Mouse (Mus musculus): ENCODE data around the gene March6. TPM values are rescaled to one million over a fixed set of nuclear protein-coding genes. Genes with fewer than 3 reads are reported as not detected.

Gene March6
- 64.2 and 69.1 TPM in 2 replicates for total RNA-seq (2014; rRNA removed; ENCODE audit: low replicate concordance)
- polyA plus RNA-seq (2015; fragmentation: Nextera tagmentation; extraction: Ambion mirVana) = 23.2 and 26.8 TPM in 2 replicates

DNA sequence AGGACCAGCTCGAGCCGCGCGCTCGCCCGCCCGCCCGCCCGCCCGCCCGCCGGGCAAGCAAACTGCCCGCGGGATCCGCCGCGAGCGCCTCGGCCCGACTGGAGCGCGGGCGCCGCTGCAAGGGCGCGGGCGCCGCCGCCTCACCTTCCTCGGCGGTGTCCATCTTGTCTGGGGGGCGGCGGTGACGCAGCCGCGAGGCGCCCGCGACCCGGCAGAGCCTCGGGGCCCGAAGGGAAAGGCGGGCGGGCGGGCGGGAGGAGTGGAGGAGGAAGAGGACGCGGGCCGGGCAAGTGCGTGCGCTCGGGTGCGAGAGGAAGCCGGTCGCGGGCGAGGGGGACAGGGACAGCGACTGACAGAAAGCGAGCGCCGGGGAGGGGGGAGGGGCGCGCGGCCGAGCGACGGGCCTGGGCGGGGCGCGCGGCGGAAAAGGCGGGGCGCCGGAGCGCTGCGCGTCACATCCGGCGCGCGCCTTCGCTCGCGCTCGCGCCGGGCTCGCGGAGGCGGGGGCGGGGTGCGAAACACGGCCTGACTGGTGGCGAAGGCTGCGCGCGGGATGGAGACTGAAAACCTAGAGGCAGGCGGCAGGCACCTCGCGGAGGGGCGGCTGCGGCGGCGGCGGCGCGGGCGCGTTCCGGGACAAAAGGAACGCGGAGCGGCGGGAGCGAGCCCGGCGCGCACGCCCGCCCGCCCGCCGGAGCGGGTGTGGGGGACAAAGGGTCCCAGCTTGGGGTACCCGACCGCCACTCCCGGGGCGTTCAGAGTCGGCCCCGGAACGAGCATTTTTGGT lies at the start of gene March6:
Gene March6 (minus strand): TSS at position 395 of the 787 bp plus-strand sequence.
- Histone ChIP-seq H3K4me1 (ENCODE audit: control insufficient read depth, insufficient read depth) (peaks cover 8% of the 10 kb centered on the region; the same call in 1 of the 2 replicates), H3K4me3 (ENCODE audit: low read depth, low read length) (peak within 1 kb of the TSS; percentile 87), H3K36me3 (replicated peaks; ENCODE audit: control insufficient read depth, insufficient read depth, low read length) (no peaks in the 10 kb centered on the region), H3K9me3 (replicated peaks; ENCODE audit: control insufficient read depth, low read length) (0 out of 2 replicates have a peak, but pooled peaks cover 2% of the 10 kb centered on the region), H3K27me3 (ENCODE audit: control insufficient read depth, insufficient read depth, low read length) (no peaks in the 10 kb centered on the region), H3K9ac (replicated peaks; ENCODE audit: low read depth, low read length) (peak within 1 kb of the TSS; percentile 99), H3K4me2 (ENCODE audit: low read depth, low read length) (peak within 1 kb of the TSS; percentile 86), H3K27ac (ENCODE audit: low read depth) (peak within 1 kb of the TSS; percentile 99)
- no peak for TF ChIP-seq EP300 (IDR thresholded peaks at IDR 0.05; ENCODE audit: low read depth)
- TF ChIP-seq CTCF (IDR thresholded peaks at IDR 0.05; ENCODE audit: low read depth) = no peak
- ATAC-seq (ENCODE audit: insufficient read depth, low read depth) (peak; percentile 91), DNase-seq (ENCODE audit: low spot score) (peak; percentile 81)
- under 1% methylated on average over 69 of the region's 132 CpGs for WGBS

DNA sequence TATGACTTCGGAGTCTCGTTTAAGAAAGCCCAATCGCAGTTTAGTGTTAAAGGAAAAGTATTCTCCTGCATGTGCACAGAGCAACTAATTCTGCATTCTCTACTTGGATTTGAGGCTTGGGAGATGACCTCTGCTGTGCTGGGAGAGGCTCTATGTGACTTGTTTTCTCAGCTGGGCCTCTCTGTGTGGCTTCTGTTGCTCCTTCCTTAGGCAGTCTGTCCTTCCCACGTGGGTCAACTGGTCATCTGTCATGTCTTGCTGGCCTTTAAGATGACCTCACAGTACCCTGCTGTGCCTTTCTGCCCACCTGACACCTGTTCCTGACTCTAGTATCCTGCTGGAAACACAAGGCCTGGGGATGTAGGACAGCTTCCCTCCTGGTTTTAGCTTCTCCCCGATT lies 45.2 kb upstream of the March6 start:
- Histone ChIP-seq H3K4me3 (ENCODE audit: low read depth, low read length) (no peak overlapping the region), H3K4me2 (ENCODE audit: low read depth, low read length) (no peak overlapping the region), H3K27me3 (ENCODE audit: control insufficient read depth, insufficient read depth, low read length) (no peaks in the 10 kb centered on the region), H3K27ac (ENCODE audit: low read depth) (no peak overlapping the region), H3K9me3 (replicated peaks; ENCODE audit: control insufficient read depth, low read length) (no peaks in the 10 kb centered on the region), H3K4me1 (ENCODE audit: control insufficient read depth, insufficient read depth) (peaks cover 3% of the 10 kb centered on the region; the same call in 1 of the 2 replicates), H3K36me3 (replicated peaks; ENCODE audit: control insufficient read depth, insufficient read depth, low read length) (no peaks in the 10 kb centered on the region), H3K9ac (replicated peaks; ENCODE audit: low read depth, low read length) (no peak overlapping the region)
- TF ChIP-seq CTCF (IDR thresholded peaks at IDR 0.05; ENCODE audit: low read depth) = no peak
- no peak for TF ChIP-seq EP300 (IDR thresholded peaks at IDR 0.05; ENCODE audit: low read depth)
- no peak for DNase-seq (ENCODE audit: low spot score)
- 71% methylated on average over 5 of the region's 5 CpGs for WGBS
- ATAC-seq (ENCODE audit: insufficient read depth, low read depth) = no peak

DNA sequence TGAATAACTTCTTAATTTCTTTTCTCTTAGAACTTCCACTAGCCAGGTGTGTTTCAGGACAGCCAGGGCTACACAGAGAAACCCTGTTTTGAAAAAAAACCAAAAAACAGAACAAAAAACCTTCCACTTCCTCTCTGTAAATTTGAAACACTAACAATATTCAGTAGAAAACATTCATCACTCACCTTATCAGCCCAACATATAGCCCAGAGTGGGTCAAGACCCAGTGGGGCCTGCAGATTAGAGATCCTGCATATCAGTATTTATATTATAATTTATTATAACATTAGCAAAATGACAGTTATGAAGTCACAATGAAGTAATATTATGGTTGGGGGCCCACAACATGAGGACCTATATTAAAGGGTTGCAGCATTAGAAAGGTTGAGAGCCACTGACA lies 42.8 kb upstream of the March6 start:
- ATAC-seq (ENCODE audit: insufficient read depth, low read depth) = no peak
- no peak overlapping the region for H3K4me3 ChIP-seq (ENCODE audit: low read depth, low read length)

DNA sequence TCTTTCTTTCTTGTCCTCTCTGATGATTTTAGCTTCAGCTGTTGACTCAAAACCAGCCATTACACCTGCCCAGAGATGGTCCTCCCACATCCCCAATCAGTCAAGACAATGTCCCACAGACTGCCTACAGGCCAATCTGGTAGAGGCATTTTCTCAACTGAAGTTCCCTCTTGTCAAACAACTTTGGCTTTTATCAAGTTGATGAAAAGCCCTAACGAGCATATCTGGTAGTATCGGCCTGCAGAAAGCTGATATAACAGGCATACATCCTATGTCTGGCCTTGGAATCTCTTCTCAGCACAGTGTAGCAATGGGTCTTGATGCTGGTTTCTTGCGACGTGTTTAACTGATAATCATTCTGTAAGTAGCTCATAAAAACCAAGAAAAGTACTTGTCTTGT lies 42.4 kb upstream of the March6 start:
- ATAC-seq (ENCODE audit: insufficient read depth, low read depth) = no peak

More for the DNA sequence above, 42.8 kb upstream of the March6 start:
- Histone ChIP-seq H3K9ac (replicated peaks; ENCODE audit: low read depth, low read length) (no peak overlapping the region), H3K27me3 (ENCODE audit: control insufficient read depth, insufficient read depth, low read length) (no peaks in the 10 kb centered on the region), H3K36me3 (replicated peaks; ENCODE audit: control insufficient read depth, insufficient read depth, low read length) (no peaks in the 10 kb centered on the region), H3K9me3 (replicated peaks; ENCODE audit: control insufficient read depth, low read length) (no peaks in the 10 kb centered on the region), H3K4me1 (ENCODE audit: control insufficient read depth, insufficient read depth) (peaks cover 7% of the 10 kb centered on the region; the same call in 1 of the 2 replicates), H3K27ac (ENCODE audit: low read depth) (no peak overlapping the region), H3K4me2 (ENCODE audit: low read depth, low read length) (no peak overlapping the region)
- DNase-seq (ENCODE audit: low spot score) = no peak
- TF ChIP-seq EP300 (IDR thresholded peaks at IDR 0.05; ENCODE audit: low read depth) (no peak), CTCF (IDR thresholded peaks at IDR 0.05; ENCODE audit: low read depth) (no peak)

DNA sequence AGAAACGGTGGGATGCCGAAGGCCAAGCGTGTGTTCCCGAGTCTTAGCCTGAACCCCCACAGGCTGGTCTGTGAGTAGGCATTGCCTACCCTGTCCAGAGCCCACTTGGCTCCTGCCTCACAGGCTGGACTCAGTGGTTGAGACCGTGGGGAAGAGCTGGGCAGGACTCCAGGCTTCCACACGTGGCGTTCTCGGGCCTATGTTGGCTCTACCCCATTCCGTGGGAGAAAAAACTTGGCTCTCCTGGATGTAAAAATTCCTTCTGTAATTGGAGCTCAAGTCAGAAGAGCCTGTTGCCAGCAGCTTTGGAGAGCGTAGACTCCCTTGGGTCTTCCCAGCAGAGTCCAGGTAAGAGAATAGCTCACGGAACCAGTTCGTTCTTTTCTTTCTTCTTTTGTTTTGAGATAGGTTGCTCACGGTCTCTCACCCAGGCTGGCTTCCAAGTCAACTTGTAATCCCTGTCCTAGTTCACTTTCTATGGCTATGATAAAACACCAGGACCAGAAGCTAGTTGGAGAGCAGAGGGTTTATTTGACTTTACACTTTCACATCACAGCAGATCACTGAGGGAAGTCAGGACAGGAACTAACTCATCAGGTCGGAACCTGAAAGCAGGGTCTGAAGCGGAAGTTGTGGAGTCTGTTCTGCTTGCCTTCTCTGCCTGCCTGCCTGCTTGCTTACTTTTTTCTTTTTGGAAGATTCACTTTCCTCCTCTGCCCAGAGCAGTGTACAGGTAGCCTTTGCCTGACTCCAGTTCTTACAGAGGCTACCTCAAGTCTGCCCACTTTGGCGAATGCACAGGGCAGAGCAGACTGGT lies 41.3 kb upstream of the March6 start:
- Histone ChIP-seq H3K9ac (replicated peaks; ENCODE audit: low read depth, low read length) (no peak overlapping the region), H3K4me2 (ENCODE audit: low read depth, low read length) (no peak overlapping the region), H3K27ac (ENCODE audit: low read depth) (no peak overlapping the region), H3K27me3 (ENCODE audit: control insufficient read depth, insufficient read depth, low read length) (no peaks in the 10 kb centered on the region), H3K9me3 (replicated peaks; ENCODE audit: control insufficient read depth, low read length) (no peaks in the 10 kb centered on the region), H3K36me3 (replicated peaks; ENCODE audit: control insufficient read depth, insufficient read depth, low read length) (no peaks in the 10 kb centered on the region), H3K4me3 (ENCODE audit: low read depth, low read length) (no peak overlapping the region), H3K4me1 (ENCODE audit: control insufficient read depth, insufficient read depth) (peaks cover 12% of the 10 kb centered on the region; the same call in 1 of the 2 replicates)
- WGBS = 58% methylated on average over 16 of the region's 16 CpGs
- TF ChIP-seq EP300 (IDR thresholded peaks at IDR 0.05; ENCODE audit: low read depth) (no peak), CTCF (IDR thresholded peaks at IDR 0.05; ENCODE audit: low read depth) (no peak)
- 0 out of 2 replicates have a peak, but pooled peaks have one; percentile 29 for ATAC-seq (ENCODE audit: insufficient read depth, low read depth)
- DNase-seq (ENCODE audit: low spot score) = peak; percentile 25

More for the DNA sequence above, 42.4 kb upstream of the March6 start:
- WGBS = 62% methylated on average over 4 of the region's 4 CpGs
- peaks cover 8% of the 10 kb centered on the region; the same call in 1 of the 2 replicates for H3K4me1 ChIP-seq (ENCODE audit: control insufficient read depth, insufficient read depth)
- TF ChIP-seq CTCF (IDR thresholded peaks at IDR 0.05; ENCODE audit: low read depth) (no peak), EP300 (IDR thresholded peaks at IDR 0.05; ENCODE audit: low read depth) (no peak)
- H3K27me3 ChIP-seq (ENCODE audit: control insufficient read depth, insufficient read depth, low read length) = no peaks in the 10 kb centered on the region
- no peak overlapping the region for H3K9ac ChIP-seq (replicated peaks; ENCODE audit: low read depth, low read length)
- H3K27ac ChIP-seq (ENCODE audit: low read depth) = no peak overlapping the region
- H3K4me3 ChIP-seq (ENCODE audit: low read depth, low read length) = no peak overlapping the region
- no peak for DNase-seq (ENCODE audit: low spot score)
- H3K36me3 ChIP-seq (replicated peaks; ENCODE audit: control insufficient read depth, insufficient read depth, low read length) = no peaks in the 10 kb centered on the region
- no peak overlapping the region for H3K4me2 ChIP-seq (ENCODE audit: low read depth, low read length)
- H3K9me3 ChIP-seq (replicated peaks; ENCODE audit: control insufficient read depth, low read length) = no peaks in the 10 kb centered on the region
